Mouse (Mus musculus) heart, adult 18-20 months (tissue): ENCODE data around the gene Fbxl20. TPM values are rescaled to one million over a fixed set of nuclear protein-coding genes. Genes with fewer than 3 reads are reported as not detected.
A peak's percentile ranks its signal among the peaks of the same experiment; 100 is the strongest.

Experiments used
- DNase-seq, 2 experiments: peaks; one replicate each; pipeline ENCODE4 v3.0.0; 2021 to 2022; ENCODE audit warnings: mixed read lengths in 1 of 2
- total RNA-seq, 2 experiments: library from RNA; stranded (reverse); gene quantifications; 2 replicates each; pipeline ENCODE4 v1.2.3; 2021

Gene Fbxl20
- total RNA-seq, 2 experiments from 2014 or later: 19.1 to 22.2 TPM

- no peak for DNase-seq
These were observed 100.3 kb downstream of the Fbxl20 start for GRCm38 (mm10) chr11:98049672-98050519.

GRCm38 (mm10) chr11:98047745-98048144 is 102.5 kb downstream of the Fbxl20 start:
- peak; percentile 48 to 50 for DNase-seq

GRCm38 (mm10) chr11:98046466-98046865 is 103.7 kb downstream of the Fbxl20 start:
- DNase-seq: no peak

- no peak for DNase-seq
These were observed 104.6 kb downstream of the Fbxl20 start for GRCm38 (mm10) chr11:98045596-98045995.

GRCm38 (mm10) chr11:98044074-98044473 is 106.1 kb downstream of the Fbxl20 start:
- no peak for DNase-seq

- DNase-seq: no peak
These were observed 107.5 kb downstream of the Fbxl20 start for GRCm38 (mm10) chr11:98042741-98043140.

- DNase-seq: no peak
These were observed 109.2 kb downstream of the Fbxl20 start for GRCm38 (mm10) chr11:98040975-98041374.

GRCm38 (mm10) chr11:98037871-98038270 is 112.3 kb downstream of the Fbxl20 start:
- DNase-seq: no peak

- peak; percentile 55 to 57 for DNase-seq
These were observed 114.2 kb downstream of the Fbxl20 start for GRCm38 (mm10) chr11:98035977-98036377.

GRCm38 (mm10) chr11:98034840-98035239 is 115.4 kb downstream of the Fbxl20 start:
- no peak for DNase-seq

GRCm38 (mm10) chr11:98034061-98034460 is 116.1 kb downstream of the Fbxl20 start:
- DNase-seq: no peak

Other genes starting within 250 kb of the Fbxl20 start
- 1 to 10 TPM; 3.2 to 4.6 TPM for gene Plxdc1, start 164.0 kb downstream of the Fbxl20 start, total RNA-seq
- gene Arl5c, start 154.2 kb downstream of the Fbxl20 start, total RNA-seq: 1 to 10 TPM in 1 of 2 experiments, not detected in 1; 1.1 TPM
- 1 to 10 TPM; 5.1 to 5.9 TPM for gene Cacnb1, start 127.4 kb downstream of the Fbxl20 start, total RNA-seq
- gene Rpl19, start 123.7 kb downstream of the Fbxl20 start, total RNA-seq: 100 to 1,000 TPM; 537 to 590 TPM
- gene Stac2, start 96.9 kb downstream of the Fbxl20 start, total RNA-seq: under 1 TPM; 0.15 to 0.25 TPM
- 10 to 100 TPM; 37.3 to 39.0 TPM for gene Med1, start 42.9 kb upstream of the Fbxl20 start, total RNA-seq
- gene Cdk12, start 52.7 kb upstream of the Fbxl20 start, total RNA-seq: 10 to 100 TPM; 18.2 to 22.1 TPM
- not detected for gene Neurod2, start 179.2 kb upstream of the Fbxl20 start, total RNA-seq
- gene Ppp1r1b, start 198.0 kb upstream of the Fbxl20 start, total RNA-seq: 1 to 10 TPM; 4.3 to 5.1 TPM
- gene Stard3, start 208.0 kb upstream of the Fbxl20 start, total RNA-seq: 10 to 100 TPM; 15.8 to 20.6 TPM
- 1,000 to 10,000 TPM; 1,636 to 2,096 TPM for gene Tcap, start 233.4 kb upstream of the Fbxl20 start, total RNA-seq
- gene Pnmt, start 236.0 kb upstream of the Fbxl20 start, total RNA-seq: under 1 TPM; 0.84 to 0.90 TPM